Mouse (Mus musculus) midbrain, embryonic 12.5 days (tissue): ENCODE measurements around the gene 4930579G24Rik. TPM values are rescaled to one million over a fixed set of nuclear protein-coding genes. Genes with fewer than 3 reads are reported as not detected.

Experiments
- ATAC-seq: fragments of 200-750 bp; cut with Nextera tagmentation; 2 replicates; pipeline ENCODE4 v1.8.0; 2017; ENCODE audit warnings: low read depth, moderate TSS enrichment, moderate library complexity; ENCODE audit not compliant: low FRiP score
- H3K27ac ChIP-seq: fragments of 300-500 bp; sonication (generic); replicated peaks from 2 replicates; pipeline ENCODE4 v1.5.1; 2016; ENCODE audit warnings: mild to moderate bottlenecking
- H3K27me3 ChIP-seq: fragments of 300-500 bp; sonication (generic); 2 replicates; pipeline ENCODE4 v1.6.1; 2016; ENCODE audit warnings: mild to moderate bottlenecking
- H3K36me3 ChIP-seq: fragments of 300-500 bp; sonication (generic); 2 replicates; pipeline ENCODE4 v1.6.1; 2016
- H3K4me1 ChIP-seq: fragments of 300-500 bp; sonication (generic); 2 replicates; pipeline ENCODE4 v1.6.1; 2016
- H3K4me2 ChIP-seq: fragments of 300-500 bp; sonication (generic); replicated peaks from 2 replicates; pipeline ENCODE4 v1.6.1; 2016; ENCODE audit warnings: mild to moderate bottlenecking, moderate library complexity
- H3K4me3 ChIP-seq: fragments of 300-500 bp; sonication (generic); 2 replicates; pipeline ENCODE4 v1.5.1; 2016; ENCODE audit warnings: mild to moderate bottlenecking
- H3K9ac ChIP-seq: fragments of 300-500 bp; sonication (generic); replicated peaks from 2 replicates; pipeline ENCODE4 v1.6.1; 2016; ENCODE audit warnings: mild to moderate bottlenecking, moderate library complexity
- H3K9me3 ChIP-seq: fragments of 300-500 bp; sonication (generic); 2 replicates; pipeline ENCODE4 v1.6.1; 2016; ENCODE audit warnings: mild to moderate bottlenecking
- WGBS: fragments of 180-500 bp; shearing (Covaris S2); methylation state at CpG from one replicate; pipeline ENCODE4 v1.1.7; 2016; 5-methylcytosine and 5-hydroxymethylcytosine counted together
- polyA plus RNA-seq: library from polyadenylated mRNA; unstranded; fragments of >200 nt; fragmentation: Nextera tagmentation; extraction: Ambion mirVana; gene quantifications from 2 replicates; pipeline ENCODE4 v1.2.1, GENCODE M21; 2016

4930579G24Rik gene
- polyA plus RNA-seq, result 17.8 and 21.3 TPM in 2 replicates

DNA sequence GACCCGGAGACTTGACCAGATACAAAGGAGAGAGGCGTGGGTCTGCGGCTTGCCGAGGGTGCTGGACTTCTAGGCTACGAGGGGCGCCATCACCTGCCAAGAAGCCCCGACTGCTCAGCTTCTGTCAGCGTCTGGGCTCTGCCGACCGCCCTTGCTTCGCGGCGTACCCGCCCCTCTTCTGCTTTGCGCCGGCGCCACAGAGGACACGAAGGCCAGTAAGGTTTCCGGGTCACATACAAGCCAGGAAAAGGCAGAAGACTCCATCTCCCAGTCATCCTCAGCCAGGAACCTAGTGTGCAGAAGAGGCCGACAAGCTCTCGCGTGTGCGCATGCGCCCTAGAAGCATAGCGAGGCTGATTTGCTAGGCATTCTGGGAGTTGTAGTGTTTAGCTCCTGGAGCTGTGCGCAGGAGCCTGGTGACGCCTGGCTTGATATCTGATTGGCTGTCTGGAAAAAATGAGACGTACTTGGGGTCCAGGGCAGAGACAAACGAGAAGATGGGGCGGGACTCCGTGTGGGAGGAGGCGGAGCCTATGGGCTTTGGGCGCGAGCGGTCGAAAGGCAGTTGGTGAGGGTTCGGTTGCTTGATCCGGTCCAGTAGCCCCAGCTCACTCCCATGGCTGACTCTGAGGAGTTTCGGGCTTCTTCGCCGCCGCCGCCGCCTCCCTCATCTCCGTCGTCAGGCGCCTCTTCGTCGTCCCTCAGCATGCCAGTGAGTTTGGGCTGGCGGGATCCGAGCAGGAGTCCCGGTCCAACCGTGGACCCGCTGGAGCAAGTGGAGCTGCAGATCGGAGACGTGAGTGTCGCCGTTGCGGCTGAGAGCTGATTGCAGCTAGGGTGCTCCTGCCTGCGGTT is at the start of gene 4930579G24Rik:
Gene 4930579G24Rik (plus strand): TSS at position 519 of the 855 bp plus-strand sequence.
- Histone ChIP-seq H3K4me1 (peaks cover 11% of the 10 kb centered on the region), H3K9me3 (0 out of 2 replicates have a peak, but pooled peaks cover 8% of the 10 kb centered on the region), H3K27ac (peak within 1 kb of the TSS; percentile 77), H3K9ac (peak within 1 kb of the TSS; percentile 78), H3K4me3 (peak within 1 kb of the TSS; percentile 73), H3K4me2 (peak within 1 kb of the TSS; percentile 87), H3K36me3 (peaks cover 24% of the 10 kb centered on the region), H3K27me3 (no peaks in the 10 kb centered on the region)
- ATAC-seq, result peak; percentile 98
- under 1% methylated on average over 60 of the region's 60 CpGs for WGBS

DNA sequence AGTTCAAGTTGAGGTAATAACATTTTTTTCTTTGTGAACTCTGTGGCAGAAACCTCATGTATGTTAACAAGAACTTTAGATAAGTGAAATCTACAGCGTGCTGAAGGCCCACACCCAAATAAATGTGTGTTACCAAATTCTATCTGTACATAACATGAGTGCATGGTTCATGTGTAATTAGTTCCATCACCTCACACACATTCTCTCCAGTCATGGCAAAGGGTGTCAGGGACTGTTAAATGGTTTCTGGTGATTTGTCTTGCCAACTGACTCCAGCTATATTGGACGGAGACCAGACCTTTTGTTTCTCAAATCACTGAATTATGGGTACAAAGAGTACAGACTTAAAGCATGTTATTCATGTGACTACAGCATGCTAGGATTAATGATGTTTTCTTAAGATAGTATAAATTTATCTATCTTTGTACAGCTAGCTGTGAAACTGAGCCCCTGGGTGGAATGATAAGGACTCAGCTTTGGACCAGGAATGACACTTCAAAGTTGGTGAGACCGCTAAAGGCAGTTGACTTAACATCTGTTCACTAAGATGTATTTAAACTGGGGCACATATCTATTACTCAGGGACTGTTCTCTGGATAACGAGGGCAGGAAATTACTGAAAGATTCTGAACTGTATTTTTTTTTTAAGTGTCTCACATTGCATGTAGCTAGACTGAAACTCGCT is 48.8 kb upstream of the 4930579G24Rik start:
- Histone ChIP-seq H3K4me1 (peaks cover 16% of the 10 kb centered on the region), H3K4me2 (no peak overlapping the region), H3K9ac (no peak overlapping the region), H3K36me3 (no peaks in the 10 kb centered on the region), H3K27me3 (no peaks in the 10 kb centered on the region; the same call in 1 of the 2 replicates), H3K9me3 (no peaks in the 10 kb centered on the region), H3K4me3 (no peak overlapping the region), H3K27ac (no peak overlapping the region)
- 86% methylated on average over 5 of the region's 5 CpGs for WGBS
- ATAC-seq, result no peak

DNA sequence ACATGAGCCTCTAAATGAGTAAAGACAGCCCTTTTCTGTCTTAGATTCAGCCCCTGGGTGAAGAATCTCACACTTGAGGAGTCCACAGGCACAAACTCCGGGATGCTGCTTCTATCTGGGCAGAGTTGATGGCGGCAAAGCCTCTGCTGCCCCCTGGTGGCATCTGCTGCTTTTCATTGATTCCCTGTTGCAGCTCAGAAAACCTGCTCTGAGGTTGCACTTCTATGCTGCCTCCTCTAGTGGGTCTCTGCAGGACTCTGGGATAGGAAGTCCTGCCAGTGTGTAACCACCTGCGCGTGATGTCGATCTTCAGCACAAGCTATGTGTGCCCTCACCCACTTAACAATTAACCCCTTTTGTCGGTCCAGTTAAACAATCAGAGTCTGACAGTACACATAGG is 42.1 kb upstream of the 4930579G24Rik start:
- Histone ChIP-seq H3K4me3 (no peak overlapping the region), H3K27ac (no peak overlapping the region), H3K9ac (no peak overlapping the region), H3K27me3 (no peaks in the 10 kb centered on the region; the same call in 1 of the 2 replicates), H3K36me3 (no peaks in the 10 kb centered on the region), H3K4me2 (no peak overlapping the region), H3K4me1 (peaks cover 3% of the 10 kb centered on the region; the same call in 1 of the 2 replicates), H3K9me3 (no peaks in the 10 kb centered on the region)
- WGBS, result 5% methylated on average over 6 of the region's 6 CpGs
- ATAC-seq, result peak; percentile 74

DNA sequence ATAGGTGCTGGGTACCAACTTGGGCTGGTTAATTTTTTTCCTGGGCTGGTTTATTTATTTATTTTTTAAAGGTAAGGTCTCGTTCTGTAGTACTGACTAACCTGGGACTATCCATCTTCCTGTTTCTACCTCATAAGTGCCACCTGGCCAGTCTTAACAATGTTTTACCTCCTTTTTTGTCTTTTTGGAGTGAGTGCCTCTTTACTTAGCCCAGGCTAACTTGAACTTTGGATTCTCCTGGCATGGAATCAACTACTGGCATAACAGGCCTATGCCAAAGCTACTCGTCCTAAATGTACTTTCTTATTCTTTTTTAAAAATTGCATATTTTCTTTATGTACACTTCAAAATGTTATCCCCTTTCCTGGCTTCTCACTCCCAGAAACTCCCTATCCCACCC is 39.2 kb upstream of the 4930579G24Rik start:
- H3K4me1 ChIP-seq, result peaks cover 11% of the 10 kb centered on the region
- H3K27ac ChIP-seq, result no peak overlapping the region
- no peak overlapping the region for H3K4me2 ChIP-seq
- H3K4me3 ChIP-seq, result no peak overlapping the region
- WGBS, result 86% methylated on average over 2 of the region's 2 CpGs
- H3K27me3 ChIP-seq, result no peaks in the 10 kb centered on the region
- H3K9me3 ChIP-seq, result no peaks in the 10 kb centered on the region
- no peak overlapping the region for H3K9ac ChIP-seq
- peaks cover 15% of the 10 kb centered on the region; the same call in 1 of the 2 replicates for H3K36me3 ChIP-seq
- ATAC-seq, result no peak

DNA sequence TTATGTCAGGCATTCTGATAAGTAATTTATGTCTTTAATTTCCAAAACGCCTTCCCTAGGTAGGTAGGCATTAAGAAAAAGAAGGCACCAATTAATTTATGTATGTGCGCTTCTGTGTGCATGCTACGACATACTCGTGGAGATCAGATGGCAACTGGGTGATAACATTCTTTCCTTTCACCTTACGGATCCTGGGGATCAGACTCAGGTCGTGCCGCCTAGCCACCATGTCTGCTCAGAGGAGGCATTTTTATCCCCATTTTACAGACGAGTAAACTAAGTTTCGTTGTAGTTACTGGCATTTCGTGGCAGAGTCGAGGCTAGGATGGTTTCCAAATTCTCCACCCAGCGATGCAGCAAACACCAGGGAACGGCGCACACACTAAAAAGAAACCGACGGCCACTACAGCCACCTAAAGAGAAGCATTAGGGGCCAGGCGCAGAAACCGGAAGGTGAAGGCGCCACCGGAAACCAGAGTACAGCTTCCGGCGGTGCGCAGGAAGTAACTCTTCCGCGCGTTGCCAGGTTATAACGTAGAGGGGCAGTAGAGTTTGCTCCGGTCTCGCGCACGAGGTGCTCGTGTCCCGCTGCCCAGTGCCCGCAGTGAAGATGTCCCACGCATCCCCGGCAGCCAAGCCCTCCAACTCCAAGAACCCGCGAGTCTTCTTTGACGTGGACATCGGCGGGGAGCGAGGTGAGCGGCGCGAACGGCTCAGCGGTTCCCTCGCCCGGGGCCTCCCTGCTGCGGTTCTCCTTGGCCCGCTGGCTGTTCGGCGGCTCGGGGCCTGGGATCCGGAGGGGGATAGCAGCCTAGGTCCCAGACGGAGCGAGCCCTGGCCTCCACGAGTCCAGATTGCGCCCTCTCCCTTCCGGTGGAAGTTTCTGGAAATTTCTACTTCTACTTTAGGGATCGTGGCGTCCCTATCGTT is 37.8 kb upstream of the 4930579G24Rik start, which contains the start of gene Ppid:
Gene Ppid (plus strand): TSS at position 480 of the 930 bp plus-strand sequence.
- peak; percentile 88 for ATAC-seq
- 3% methylated on average over 63 of the region's 63 CpGs for WGBS
- Histone ChIP-seq H3K4me2 (peak within 1 kb of the TSS; percentile 80), H3K36me3 (peaks cover 27% of the 10 kb centered on the region), H3K9ac (peak within 1 kb of the TSS; percentile 79), H3K27me3 (no peaks in the 10 kb centered on the region), H3K27ac (peak within 1 kb of the TSS; percentile 77), H3K4me1 (peaks cover 11% of the 10 kb centered on the region), H3K9me3 (no peaks in the 10 kb centered on the region), H3K4me3 (peak within 1 kb of the TSS; percentile 88)

DNA sequence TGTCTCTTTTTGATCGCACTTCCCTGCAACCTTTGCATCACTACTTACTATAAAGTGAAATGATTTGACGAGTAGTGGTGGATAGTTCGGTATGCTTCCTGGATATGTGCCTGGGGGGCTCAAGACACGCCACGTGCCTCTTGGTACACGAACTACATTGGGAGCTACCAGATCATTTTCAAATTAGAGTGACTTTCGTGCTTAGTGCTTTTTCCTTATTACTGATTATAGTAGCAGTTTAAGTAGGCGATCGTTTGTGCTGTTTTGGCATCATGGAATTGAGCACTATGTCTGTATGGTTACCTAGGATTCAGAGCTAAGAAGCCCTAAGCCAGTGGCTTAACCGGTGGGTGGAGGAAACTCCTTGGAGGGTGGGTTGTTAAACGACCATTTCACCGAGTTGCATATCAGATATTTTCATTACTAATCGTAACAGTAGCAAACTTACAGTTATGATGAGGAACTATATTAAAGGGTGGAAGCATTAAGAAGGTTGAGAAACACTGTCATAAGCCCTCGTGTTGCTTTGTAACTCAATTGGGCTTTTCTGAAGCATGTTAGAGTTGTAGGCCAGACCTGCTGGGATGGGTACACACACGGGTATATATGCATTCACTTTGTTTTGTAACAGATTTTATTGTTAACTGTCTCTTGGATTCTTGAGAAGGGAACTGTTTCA is 36.9 kb upstream of the 4930579G24Rik start:
- peaks cover 10% of the 10 kb centered on the region for H3K4me1 ChIP-seq
- peak overlapping the region; percentile 79 for H3K9ac ChIP-seq
- 7% methylated on average over 15 of the region's 15 CpGs for WGBS
- no peaks in the 10 kb centered on the region for H3K27me3 ChIP-seq
- no peak for ATAC-seq
- peak overlapping the region; percentile 77 for H3K27ac ChIP-seq
- H3K9me3 ChIP-seq, result no peaks in the 10 kb centered on the region
- H3K4me3 ChIP-seq, result peak overlapping the region; percentile 88
- H3K4me2 ChIP-seq, result peak overlapping the region; percentile 80
- H3K36me3 ChIP-seq, result peaks cover 35% of the 10 kb centered on the region

DNA sequence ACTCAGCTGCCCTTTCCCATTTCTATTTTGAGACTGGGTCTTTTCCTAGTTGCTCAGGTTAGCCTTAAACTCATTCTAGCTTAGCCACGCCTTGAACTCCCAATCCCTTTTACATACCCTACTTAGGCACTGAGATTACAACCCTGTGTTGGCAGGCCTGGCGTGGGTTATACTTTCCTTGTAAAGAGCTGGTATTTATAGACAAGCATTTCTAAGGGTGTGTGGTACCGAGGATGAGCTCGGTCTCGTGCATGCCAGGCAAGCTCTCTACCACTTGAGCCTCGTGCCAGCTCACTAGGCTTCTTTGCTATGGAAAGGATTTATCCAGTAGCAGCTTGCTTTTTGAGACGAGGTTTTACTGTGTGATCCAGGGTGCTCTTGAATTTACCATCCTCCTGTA is 33.4 kb upstream of the 4930579G24Rik start:
- H3K9ac ChIP-seq, result no peak overlapping the region
- H3K27ac ChIP-seq, result no peak overlapping the region
- no peaks in the 10 kb centered on the region for H3K9me3 ChIP-seq
- ATAC-seq, result no peak
- WGBS, result 94% methylated on average over 7 of the region's 7 CpGs
- peaks cover 8% of the 10 kb centered on the region for H3K4me1 ChIP-seq
- H3K4me2 ChIP-seq, result no peak overlapping the region
- H3K4me3 ChIP-seq, result no peak overlapping the region
- no peaks in the 10 kb centered on the region for H3K27me3 ChIP-seq
- H3K36me3 ChIP-seq, result peaks cover 66% of the 10 kb centered on the region

GRCm38 (mm10) chr3:79609886-79610285 is 19.0 kb upstream of the 4930579G24Rik start:
- Histone ChIP-seq H3K36me3 (peaks cover 55% of the 10 kb centered on the region), H3K9me3 (no peaks in the 10 kb centered on the region), H3K27me3 (no peaks in the 10 kb centered on the region), H3K4me3 (no peak overlapping the region), H3K9ac (no peak overlapping the region), H3K4me1 (no peaks in the 10 kb centered on the region), H3K4me2 (no peak overlapping the region), H3K27ac (no peak overlapping the region)
- 92% methylated on average over 2 of the region's 2 CpGs for WGBS
- no peak for ATAC-seq

DNA sequence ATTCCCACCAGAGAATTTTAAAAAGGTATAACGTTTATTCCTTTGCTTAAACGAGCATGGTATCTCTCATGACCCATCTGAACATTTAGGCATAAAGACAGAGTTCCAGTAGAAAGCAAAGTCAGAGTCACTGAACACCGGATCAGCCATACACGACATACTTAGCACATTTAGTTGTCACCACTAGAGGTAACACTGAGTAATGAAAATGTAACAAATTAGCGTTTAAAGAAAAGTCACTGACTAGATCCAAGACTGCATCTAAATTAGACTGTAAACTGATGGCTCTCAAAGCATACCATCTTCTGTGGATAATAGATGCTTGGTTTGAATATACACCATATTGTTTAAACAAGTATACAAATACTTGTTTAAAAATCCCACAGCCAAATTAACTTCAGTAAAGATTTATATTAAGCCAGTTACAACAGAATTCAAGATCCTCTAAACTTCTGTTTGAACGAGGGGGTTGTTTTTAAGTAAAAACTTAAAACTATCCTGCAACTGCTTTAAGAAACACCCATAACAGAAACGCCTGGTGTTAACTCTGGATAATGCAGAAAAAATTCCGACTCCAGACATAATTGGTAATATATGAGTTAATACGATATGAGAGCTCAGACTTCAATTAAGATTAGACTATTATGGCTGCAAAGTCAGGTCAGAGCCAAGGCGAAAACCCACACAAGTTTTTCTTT is 1.2 kb upstream of the 4930579G24Rik start:
- no peak overlapping the region for H3K27ac ChIP-seq
- no peak for ATAC-seq
- H3K36me3 ChIP-seq, result peaks cover 24% of the 10 kb centered on the region
- peaks cover 11% of the 10 kb centered on the region for H3K4me1 ChIP-seq
- H3K4me3 ChIP-seq, result peak overlapping the region; percentile 73
- WGBS, result 37% methylated on average over 10 of the region's 10 CpGs
- H3K27me3 ChIP-seq, result no peaks in the 10 kb centered on the region
- 0 out of 2 replicates have a peak, but pooled peaks cover 7% of the 10 kb centered on the region for H3K9me3 ChIP-seq
- peak overlapping the region; percentile 65 for H3K9ac ChIP-seq
- H3K4me2 ChIP-seq, result peak overlapping the region; percentile 87

DNA sequence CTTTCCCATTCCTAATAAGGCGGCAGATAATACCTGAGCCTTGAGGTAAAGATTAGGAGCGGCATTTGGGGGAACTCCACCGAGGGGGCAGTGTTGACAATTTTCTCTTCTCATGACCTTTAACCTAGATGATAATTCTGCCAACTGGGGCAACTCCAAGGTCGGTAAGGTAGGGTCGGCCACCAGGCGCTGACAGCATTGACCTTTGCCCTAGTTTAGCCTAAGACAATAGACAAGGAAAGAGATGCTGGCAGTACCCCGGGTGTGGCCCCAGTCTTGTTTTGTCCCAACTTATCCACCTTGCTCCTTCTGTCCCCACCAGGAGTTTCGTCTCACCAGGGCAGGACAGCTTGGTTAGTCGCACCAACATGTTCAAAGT is 708 bp upstream of the 4930579G24Rik start:
- Histone ChIP-seq H3K36me3 (peaks cover 22% of the 10 kb centered on the region), H3K4me1 (peaks cover 11% of the 10 kb centered on the region), H3K27ac (peak overlapping the region; percentile 77), H3K9ac (peak overlapping the region; percentile 65), H3K4me3 (peak overlapping the region; percentile 73), H3K9me3 (0 out of 2 replicates have a peak, but pooled peaks cover 7% of the 10 kb centered on the region), H3K4me2 (peak overlapping the region; percentile 87), H3K27me3 (no peaks in the 10 kb centered on the region)
- 0% methylated on average over 9 of the region's 9 CpGs for WGBS
- no peak for ATAC-seq
